Mouse (Mus musculus): ENCODE measurements around the gene Zfyve28.

GRCm38 (mm10) chr5:34250090-34250489 lies 38.2 kb downstream of the Zfyve28 start:
- TF ChIP-seq CTCF (IDR thresholded peaks at IDR 0.05), result no peak
- no peak for TF ChIP-seq EP300 (IDR thresholded peaks at IDR 0.05)

Data from lung, postnatal 0 days (tissue).